In genomic region chr15:93275623-93276022, GRCm38 (mm10) we compare ENCODE assay signal across 7 mouse cellular contexts. TPM values are rescaled to one million over a fixed set of nuclear protein-coding genes. Genes with fewer than 3 reads are reported as not detected.
DNase-seq lines count a peak whose midpoint lies in the region; ATAC-seq and TF ChIP-seq lines count a peak whose summit lies in the region.

No protein-coding gene starts in this region.

- H3K9ac ChIP-seq in forebrain, embryonic 13.5 days: peak overlapping the region; percentile 65
- peak overlapping the region; percentile 72 for H3K9ac ChIP-seq in limb, embryonic 13.5 days
- H3K9ac ChIP-seq in midbrain, postnatal 0 days (replicated peaks; ENCODE audit: low read length, poor library complexity, severe bottlenecking): peak overlapping the region; percentile 72

- no peaks in the 10 kb centered on the region for H3K9me3 ChIP-seq in forebrain, embryonic 13.5 days (replicated peaks)
- H3K9me3 ChIP-seq in limb, embryonic 13.5 days: no peaks in the 10 kb centered on the region
- no peaks in the 10 kb centered on the region for H3K9me3 ChIP-seq in midbrain, postnatal 0 days (ENCODE audit: low read length)

- peak overlapping the region; percentile 92 for H3K4me2 ChIP-seq in forebrain, embryonic 13.5 days
- H3K4me2 ChIP-seq in limb, embryonic 13.5 days (replicated peaks): peak overlapping the region; percentile 92
- H3K4me2 ChIP-seq in midbrain, postnatal 0 days (ENCODE audit: low read depth, low read length, poor library complexity, severe bottlenecking): peak overlapping the region; percentile 87

- DNase-seq in left cerebral cortex, adult 11 months (ENCODE audit: low spot score): peak; percentile 40
- no peak for DNase-seq in left cerebral cortex, postnatal 4 days
- peak; percentile 9 for DNase-seq in midbrain, postnatal 0 days (ENCODE audit: low spot score)
- no peak for DNase-seq in ovary, postnatal 36 days (ENCODE audit: low spot score)

- intact Hi-C loops in left cerebral cortex, postnatal 4 days (cut with DNase I): loop anchor here (5.0 kb wide), 1 partner anchor 158 kb away; no protein-coding TSS in a partner anchor

- H3K27me3 ChIP-seq in forebrain, embryonic 13.5 days: no peaks in the 10 kb centered on the region
- H3K27me3 ChIP-seq in limb, embryonic 13.5 days: no peaks in the 10 kb centered on the region
- no peaks in the 10 kb centered on the region for H3K27me3 ChIP-seq in midbrain, postnatal 0 days (ENCODE audit: insufficient read depth, low read length)

- peaks cover 6% of the 10 kb centered on the region; the same call in 1 of the 2 replicates for H3K36me3 ChIP-seq in forebrain, embryonic 13.5 days (ENCODE audit: poor library complexity, severe bottlenecking)
- H3K36me3 ChIP-seq in limb, embryonic 13.5 days: 0 out of 2 replicates have a peak, but pooled peaks cover 7% of the 10 kb centered on the region
- H3K36me3 ChIP-seq in midbrain, postnatal 0 days (ENCODE audit: insufficient read depth, low read length): peaks cover 6% of the 10 kb centered on the region; the same call in 1 of the 2 replicates

- ATAC-seq in activated CD4-positive, CD25-positive, alpha-beta regulatory T cell, adult 4 months: peak; percentile 38
- peak; percentile 51; the same call in 1 of the 2 replicates for ATAC-seq in forebrain, embryonic 13.5 days
- ATAC-seq in limb, embryonic 13.5 days (ENCODE audit: low FRiP score, low read depth): peak; percentile 52; the same call in 1 of the 2 replicates
- peak; percentile 59 for ATAC-seq in midbrain, postnatal 0 days (ENCODE audit: low FRiP score)

- TF ChIP-seq CTCF in midbrain, postnatal 0 days (IDR thresholded peaks at IDR 0.05): peak; percentile 17; the same call in 1 of the 2 replicates

- peaks cover 30% of the 10 kb centered on the region for H3K4me1 ChIP-seq in forebrain, embryonic 13.5 days
- H3K4me1 ChIP-seq in limb, embryonic 13.5 days: peaks cover 36% of the 10 kb centered on the region
- H3K4me1 ChIP-seq in midbrain, postnatal 0 days (ENCODE audit: insufficient read depth, low read length): peaks cover 4% of the 10 kb centered on the region; the same call in 1 of the 2 replicates

- peak overlapping the region; percentile 74 for H3K4me3 ChIP-seq in forebrain, embryonic 13.5 days
- H3K4me3 ChIP-seq in limb, embryonic 13.5 days: peak overlapping the region; percentile 80
- peak overlapping the region; percentile 77 for H3K4me3 ChIP-seq in midbrain, postnatal 0 days (ENCODE audit: low read depth, low read length)

- under 1% methylated on average over 21 of the region's 21 CpGs for WGBS in forebrain, embryonic 13.5 days
- under 1% methylated on average over 21 of the region's 21 CpGs for WGBS in limb, embryonic 13.5 days
- under 1% methylated on average over 21 of the region's 21 CpGs for WGBS in midbrain, postnatal 0 days

- H3K27ac ChIP-seq in forebrain, embryonic 13.5 days: peak overlapping the region; percentile 75
- peak overlapping the region; percentile 75 for H3K27ac ChIP-seq in limb, embryonic 13.5 days
- peak overlapping the region; percentile 79 for H3K27ac ChIP-seq in midbrain, postnatal 0 days (ENCODE audit: low read depth, low read length)

RNA-seq across cellular contexts. Expression of gene Gxylt1, which starts 0.6 kb away (rescaled TPM):
- total RNA-seq in left cerebral cortex, postnatal 4 days (2021): 10 to 100 TPM; 12.9 to 14.7 TPM
- polyA plus RNA-seq in activated CD4-positive, CD25-positive, alpha-beta regulatory T cell, adult 4 months (2017; shearing (Covaris generic)): 1 to 10 TPM; 4.6 to 6.4 TPM
- 12.7 and 13.1 TPM in 2 replicates for polyA plus RNA-seq in forebrain, embryonic 13.5 days (2015; fragmentation: Nextera tagmentation; extraction: Ambion mirVana)
- polyA plus RNA-seq in limb, embryonic 13.5 days (2015; fragmentation: Nextera tagmentation; extraction: Ambion mirVana): 17.6 and 18.0 TPM in 2 replicates
- total RNA-seq in midbrain, postnatal 0 days (2014; rRNA removed): 5.0 and 7.7 TPM in 2 replicates
- polyA plus RNA-seq in midbrain, postnatal 0 days (2015; fragmentation: Nextera tagmentation; extraction: Ambion mirVana): 2.8 and 3.8 TPM in 2 replicates

Comparison
In these comparisons a context has a peak if more than half of its experiments do, and no peak if none do; other contexts are left out.
1. DNase-seq: peak in left cerebral cortex, adult 11 months (single experiment) and midbrain, postnatal 0 days (single experiment); none in left cerebral cortex, postnatal 4 days (single experiment) and ovary, postnatal 36 days (single experiment).
2. Peak in every context shown above with its lines, with median percentiles within 50 percentile points of each other: ATAC-seq, H3K27ac ChIP-seq, H3K4me2 ChIP-seq, H3K4me3 ChIP-seq and H3K9ac ChIP-seq.